Mouse (Mus musculus) midbrain, embryonic 14.5 days (tissue): Measurements from ENCODE around the gene Ucma. TPM values are rescaled to one million over a fixed set of nuclear protein-coding genes. Genes with fewer than 3 reads are reported as not detected.

Experiments
- ATAC-seq: fragments of 200-750 bp; cut with Nextera tagmentation; 2 replicates; pipeline ENCODE4 v1.8.0; 2017; ENCODE audit warnings: moderate number of reproducible peaks, moderate library complexity; ENCODE audit not compliant: low FRiP score, low TSS enrichment
- DNase-seq: peaks from one replicate; pipeline ENCODE4 v3.0.0-alpha.2; 2015
- H3K27ac ChIP-seq: fragments of 300-500 bp; sonication (generic); replicated peaks from 2 replicates; pipeline ENCODE4 v1.5.1; 2014; ENCODE audit warnings: mild to moderate bottlenecking, low read depth, low read length, moderate library complexity
- H3K27me3 ChIP-seq: fragments of 300-500 bp; sonication (generic); 2 replicates; pipeline ENCODE4 v1.6.1; 2014; ENCODE audit warnings: low read length, control low read depth, mixed read lengths; ENCODE audit not compliant: control insufficient read depth, insufficient read depth
- H3K36me3 ChIP-seq: fragments of 300-500 bp; sonication (generic); 2 replicates; pipeline ENCODE4 v1.6.1; 2014; ENCODE audit warnings: low read length, control low read depth; ENCODE audit not compliant: control insufficient read depth, insufficient read depth
- H3K4me1 ChIP-seq: fragments of 300-500 bp; sonication (generic); 2 replicates; pipeline ENCODE4 v1.6.1; 2014; ENCODE audit warnings: mild to moderate bottlenecking, antibody characterized with exemption, low read length, control low read depth; ENCODE audit not compliant: control insufficient read depth, insufficient read depth
- H3K4me2 ChIP-seq: fragments of 300-500 bp; sonication (generic); 2 replicates; pipeline ENCODE4 v1.6.1; 2014; ENCODE audit warnings: mild to moderate bottlenecking, low read length, moderate library complexity
- H3K4me3 ChIP-seq: fragments of 300-500 bp; sonication (generic); replicated peaks from 2 replicates; pipeline ENCODE4 v1.5.1; 2014; ENCODE audit warnings: low read depth, low read length
- H3K9ac ChIP-seq: fragments of 300-500 bp; sonication (generic); replicated peaks from 2 replicates; pipeline ENCODE4 v1.6.1; 2014; ENCODE audit warnings: mild to moderate bottlenecking, low read length, moderate library complexity
- H3K9me3 ChIP-seq: fragments of 300-500 bp; sonication (generic); 2 replicates; pipeline ENCODE4 v1.6.1; 2016; ENCODE audit warnings: low read length, control low read depth, mixed read lengths; ENCODE audit not compliant: control insufficient read depth
- WGBS: fragments of 180-500 bp; shearing (Covaris S2); extraction: QIAGEN DNeasy Blood & Tissue Kit; methylation state at CpG from one replicate; pipeline ENCODE4 v1.1.7; 2014; 5-methylcytosine and 5-hydroxymethylcytosine counted together
- polyA plus RNA-seq: library from polyadenylated mRNA; unstranded; fragments of >200 nt; fragmentation: Nextera tagmentation; extraction: Ambion mirVana; gene quantifications from 2 replicates; pipeline ENCODE4 v1.2.1, GENCODE M21; 2014

The Ucma gene
- polyA plus RNA-seq, 1 experiment from 2014 or later, result 0.71 TPM

GRCm38 (mm10) chr2:5012491-5013324, 36.8 kb downstream of the Ucma start, which contains the start of gene Mcm10:
Gene Mcm10 (minus strand): TSS chr2:5012791.
- H3K27me3 ChIP-seq, result no peaks in the 10 kb centered on the region
- H3K4me2 ChIP-seq, result peak within 1 kb of the TSS; percentile 70
- no peaks in the 10 kb centered on the region for H3K4me1 ChIP-seq
- 4% methylated on average over 32 of the region's 32 CpGs for WGBS
- ATAC-seq (peak; percentile 100), DNase-seq (peak; percentile 97)
- no peaks in the 10 kb centered on the region for H3K9me3 ChIP-seq
- H3K27ac ChIP-seq, result no peak within 1 kb of the TSS
- peak within 1 kb of the TSS; percentile 55 for H3K4me3 ChIP-seq
- H3K36me3 ChIP-seq, result no peaks in the 10 kb centered on the region
- H3K9ac ChIP-seq, result peak within 1 kb of the TSS; percentile 29; the same call in 1 of the 2 replicates

GRCm38 (mm10) chr2:5014616-5015015, 38.7 kb downstream of the Ucma start:
- no peak overlapping the region for H3K4me2 ChIP-seq
- ATAC-seq (no peak), DNase-seq (no peak)
- no peak overlapping the region for H3K27ac ChIP-seq
- H3K9me3 ChIP-seq, result no peaks in the 10 kb centered on the region
- no peak overlapping the region for H3K4me3 ChIP-seq
- H3K4me1 ChIP-seq, result no peaks in the 10 kb centered on the region
- no peaks in the 10 kb centered on the region for H3K27me3 ChIP-seq
- no peak overlapping the region for H3K9ac ChIP-seq
- no peaks in the 10 kb centered on the region for H3K36me3 ChIP-seq
- WGBS, result 76% methylated on average over 7 of the region's 7 CpGs

GRCm38 (mm10) chr2:5015527-5015926, 39.6 kb downstream of the Ucma start:
- Histone ChIP-seq H3K4me3 (no peak overlapping the region), H3K36me3 (no peaks in the 10 kb centered on the region), H3K4me2 (no peak overlapping the region), H3K4me1 (no peaks in the 10 kb centered on the region), H3K27me3 (no peaks in the 10 kb centered on the region), H3K9me3 (no peaks in the 10 kb centered on the region), H3K27ac (no peak overlapping the region), H3K9ac (no peak overlapping the region)
- DNase-seq, result no peak
- WGBS, result 89% methylated on average over 6 of the region's 6 CpGs
- no peak for ATAC-seq

- H3K9ac ChIP-seq, result no peak overlapping the region
- H3K4me3 ChIP-seq, result no peak overlapping the region
- no peaks in the 10 kb centered on the region for H3K36me3 ChIP-seq
- H3K27me3 ChIP-seq, result no peaks in the 10 kb centered on the region
- ATAC-seq, result no peak
- H3K27ac ChIP-seq, result no peak overlapping the region
- 93% methylated on average over 7 of the region's 7 CpGs for WGBS
- no peak for DNase-seq
- no peaks in the 10 kb centered on the region for H3K9me3 ChIP-seq
- no peaks in the 10 kb centered on the region for H3K4me1 ChIP-seq
- no peak overlapping the region for H3K4me2 ChIP-seq
Measured at GRCm38 (mm10) chr2:5016922-5017321, 41.0 kb downstream of the Ucma start.

- ATAC-seq, result no peak
- WGBS, result 68% methylated on average over 1 of the region's 1 CpGs
- no peak for DNase-seq
Measured at GRCm38 (mm10) chr2:5019708-5020107, 43.8 kb downstream of the Ucma start.

GRCm38 (mm10) chr2:5023275-5023674, 47.4 kb downstream of the Ucma start:
- no peaks in the 10 kb centered on the region for H3K9me3 ChIP-seq
- ATAC-seq (no peak), DNase-seq (no peak)
- no peaks in the 10 kb centered on the region for H3K27me3 ChIP-seq
- no peak overlapping the region for H3K27ac ChIP-seq
- H3K4me2 ChIP-seq, result no peak overlapping the region
- H3K9ac ChIP-seq, result no peak overlapping the region
- no peaks in the 10 kb centered on the region for H3K4me1 ChIP-seq
- H3K36me3 ChIP-seq, result no peaks in the 10 kb centered on the region
- H3K4me3 ChIP-seq, result no peak overlapping the region
- WGBS, result 86% methylated on average over 2 of the region's 2 CpGs

More at GRCm38 (mm10) chr2:5019708-5020107, 43.8 kb downstream of the Ucma start:
- H3K27ac ChIP-seq, result no peak overlapping the region
- H3K27me3 ChIP-seq, result no peaks in the 10 kb centered on the region
- H3K4me2 ChIP-seq, result no peak overlapping the region
- H3K9ac ChIP-seq, result no peak overlapping the region
- no peaks in the 10 kb centered on the region for H3K9me3 ChIP-seq
- no peaks in the 10 kb centered on the region for H3K36me3 ChIP-seq
- H3K4me3 ChIP-seq, result no peak overlapping the region
- H3K4me1 ChIP-seq, result no peaks in the 10 kb centered on the region

- WGBS, result 89% methylated on average over 14 of the region's 14 CpGs
- DNase-seq, result no peak
- H3K4me2 ChIP-seq, result no peak overlapping the region
Measured at GRCm38 (mm10) chr2:5023699-5024399, 47.9 kb downstream of the Ucma start.

GRCm38 (mm10) chr2:5025162-5025733, 49.3 kb downstream of the Ucma start:
- H3K4me1 ChIP-seq, result no peaks in the 10 kb centered on the region
- DNase-seq, result no peak
- ATAC-seq, result no peak

More at GRCm38 (mm10) chr2:5023699-5024399, 47.9 kb downstream of the Ucma start:
- H3K4me1 ChIP-seq, result no peaks in the 10 kb centered on the region
- no peaks in the 10 kb centered on the region for H3K36me3 ChIP-seq
- no peak overlapping the region for H3K27ac ChIP-seq
- H3K9me3 ChIP-seq, result no peaks in the 10 kb centered on the region
- H3K9ac ChIP-seq, result no peak overlapping the region
- H3K27me3 ChIP-seq, result no peaks in the 10 kb centered on the region
- no peak for ATAC-seq
- no peak overlapping the region for H3K4me3 ChIP-seq

More at GRCm38 (mm10) chr2:5025162-5025733, 49.3 kb downstream of the Ucma start:
- Histone ChIP-seq H3K9ac (no peak overlapping the region), H3K4me2 (no peak overlapping the region), H3K27me3 (no peaks in the 10 kb centered on the region), H3K27ac (no peak overlapping the region), H3K36me3 (no peaks in the 10 kb centered on the region), H3K9me3 (no peaks in the 10 kb centered on the region), H3K4me3 (no peak overlapping the region)
- WGBS, result 45% methylated on average over 3 of the region's 4 CpGs
